Mouse (Mus musculus): ENCODE results near the gene Junb.

GRCm38 (mm10) chr8:84945633-84946527 is 32.6 kb downstream of the Junb start:
- TF ChIP-seq CTCF (IDR thresholded peaks at IDR 0.05; ENCODE audit: control insufficient read depth, insufficient read depth, insufficient read length) (no peak), USF1 (IDR thresholded peaks at IDR 0.05; ENCODE audit: low read depth) (no peak), MAX (IDR thresholded peaks at IDR 0.05) (no peak), MYOD1 (IDR thresholded peaks at IDR 0.05; ENCODE audit: control insufficient read depth, insufficient read length, low read depth) (no peak), MYOG (IDR thresholded peaks at IDR 0.05; ENCODE audit: control insufficient read depth, extremely low read depth, insufficient read length) (no peak), FOSL1 (IDR thresholded peaks at IDR 0.05; ENCODE audit: insufficient read depth, low read length, poor library complexity, severe bottlenecking) (no peak), CEBPB (IDR thresholded peaks at IDR 0.05; ENCODE audit: low read depth) (no peak)

Data from C2C12 (cell line).